Mouse (Mus musculus) CD4-positive, CD25-positive, alpha-beta regulatory T cell, adult 4 months (primary cell): ENCODE data around the gene Rnls. TPM values are rescaled to one million over a fixed set of nuclear protein-coding genes. Genes with fewer than 3 reads are reported as not detected.
A peak's percentile ranks its signal among the peaks of the same experiment; 100 is the strongest.

ENCODE experiments used
- ATAC-seq: one replicate; pipeline ENCODE4 v1.8.0; 2017
- polyA plus RNA-seq, 2 experiments: library from polyadenylated mRNA; unstranded; fragments of 100-300 nt; shearing (Covaris generic); gene quantifications; one replicate each; pipeline ENCODE4 v1.2.1; 2017

The Rnls gene
- polyA plus RNA-seq, 2 experiments from 2014 or later = 3.0 to 3.4 TPM

DNA sequence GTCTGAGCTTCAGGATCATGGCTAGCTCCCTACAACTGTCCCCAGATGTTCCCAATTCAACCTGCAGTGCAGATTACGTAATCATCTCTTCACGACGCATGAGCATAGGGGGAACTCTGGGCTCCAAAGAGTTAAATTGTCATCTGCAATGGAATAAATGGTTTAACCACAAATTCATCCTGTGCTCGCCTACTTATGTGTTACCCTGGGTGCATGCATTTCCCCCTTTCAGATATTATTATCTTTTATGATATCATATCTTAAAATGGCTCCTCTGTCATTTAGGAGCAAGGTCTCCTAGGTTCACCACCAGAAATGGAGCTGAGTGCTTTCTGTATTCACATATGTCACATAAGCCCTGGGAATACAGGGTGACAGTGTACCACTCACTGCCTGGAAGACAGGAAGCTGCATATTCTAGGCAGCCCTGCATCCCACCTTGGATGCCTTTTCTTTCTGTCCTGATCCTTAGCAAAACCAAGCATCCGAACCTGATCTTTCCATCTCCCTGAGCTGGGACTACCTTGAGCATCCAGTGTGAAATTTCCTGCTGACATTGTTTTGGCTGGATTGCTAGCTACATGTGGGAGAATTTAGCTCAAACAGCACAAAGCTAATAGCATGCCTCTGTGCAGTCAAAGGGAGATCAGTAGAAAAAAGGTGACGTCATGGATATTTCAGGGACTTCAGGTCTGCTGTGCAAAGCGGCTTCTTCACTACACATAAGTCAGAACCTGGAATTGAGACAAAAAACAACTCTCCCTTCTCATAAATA is 289.9 kb downstream of the Rnls start:
- peak; percentile 63 for ATAC-seq

DNA sequence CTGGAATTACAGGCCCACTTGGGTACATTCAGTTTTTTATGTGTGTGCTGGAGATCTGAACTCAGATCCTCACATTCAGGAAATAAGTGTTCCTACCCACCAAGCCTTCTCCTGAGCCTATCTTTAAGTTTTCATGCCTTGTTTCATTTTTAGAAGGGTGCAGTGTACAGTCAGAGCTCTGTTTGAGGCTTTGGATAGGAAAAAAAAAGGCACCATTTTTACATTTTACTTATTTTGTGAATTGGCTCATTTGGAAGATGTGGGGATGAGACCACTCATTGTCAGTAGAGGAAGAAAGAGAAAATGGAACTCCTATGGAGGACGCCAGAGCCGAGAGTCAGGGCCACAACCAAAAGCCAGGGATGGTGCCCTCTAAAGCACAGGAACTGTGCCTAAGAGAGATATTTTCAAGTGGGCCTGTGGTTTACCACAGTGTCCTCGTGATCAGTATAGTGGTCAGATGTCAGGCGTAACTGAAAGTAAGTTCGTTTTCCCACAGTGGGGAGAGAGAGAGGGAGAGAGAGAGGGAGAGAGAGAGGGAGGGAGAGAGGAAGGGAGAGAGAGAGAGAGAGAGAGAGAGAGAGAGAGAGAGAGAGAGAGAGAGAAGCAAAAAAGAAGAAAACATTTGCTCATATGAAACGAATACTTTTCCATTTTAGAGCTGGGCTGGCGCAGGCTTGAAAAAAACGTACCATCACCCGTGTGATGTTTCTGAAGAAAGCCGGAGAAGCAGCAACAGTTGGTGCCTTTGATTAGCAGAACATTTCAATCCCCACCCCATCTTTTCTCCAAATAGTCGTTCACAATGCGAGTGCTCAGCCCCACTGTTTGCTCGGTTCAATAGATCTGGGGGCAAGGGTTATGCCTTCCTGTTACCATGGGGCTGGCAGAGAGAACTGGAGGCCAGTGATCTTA is 290.7 kb downstream of the Rnls start:
- peak; percentile 80 for ATAC-seq

DNA sequence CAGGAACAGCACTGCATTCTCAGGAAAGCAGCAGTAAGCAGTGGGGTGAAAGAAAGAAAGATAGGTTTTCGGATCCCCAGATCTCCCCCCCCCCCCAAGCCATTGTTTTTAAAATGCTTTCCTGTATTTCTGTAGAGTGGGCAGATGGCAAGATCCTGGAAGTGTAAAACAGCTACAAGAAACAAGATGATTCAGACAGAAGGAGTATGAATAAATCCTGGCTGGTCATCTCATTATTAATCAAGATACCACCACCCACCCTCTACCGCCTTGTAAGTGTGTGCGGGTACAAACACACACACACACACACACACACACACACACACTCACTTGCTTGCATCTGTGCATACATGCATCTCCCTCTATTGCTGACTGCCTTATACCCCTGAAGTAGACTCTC is 291.5 kb downstream of the Rnls start:
- ATAC-seq = no peak

DNA sequence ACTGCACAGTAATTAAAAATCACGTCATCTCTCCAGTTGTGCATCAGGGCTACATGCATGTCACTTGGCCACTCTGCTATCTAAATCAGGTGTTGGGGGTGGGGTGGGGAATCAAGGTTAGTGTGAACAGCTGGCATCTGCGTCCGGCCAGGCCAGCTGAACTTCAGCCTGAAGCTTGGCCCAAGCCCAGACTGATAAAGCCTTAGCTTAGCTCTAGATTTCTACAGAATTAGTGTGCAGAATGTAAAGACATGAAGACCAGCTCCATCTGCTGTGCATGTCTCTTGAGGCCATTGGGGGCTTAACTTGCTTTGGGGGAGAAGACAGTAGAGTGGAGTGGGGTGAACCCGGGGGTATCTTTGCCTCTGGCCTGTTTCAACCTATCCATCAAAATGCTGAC is 292.1 kb downstream of the Rnls start:
- ATAC-seq = no peak

DNA sequence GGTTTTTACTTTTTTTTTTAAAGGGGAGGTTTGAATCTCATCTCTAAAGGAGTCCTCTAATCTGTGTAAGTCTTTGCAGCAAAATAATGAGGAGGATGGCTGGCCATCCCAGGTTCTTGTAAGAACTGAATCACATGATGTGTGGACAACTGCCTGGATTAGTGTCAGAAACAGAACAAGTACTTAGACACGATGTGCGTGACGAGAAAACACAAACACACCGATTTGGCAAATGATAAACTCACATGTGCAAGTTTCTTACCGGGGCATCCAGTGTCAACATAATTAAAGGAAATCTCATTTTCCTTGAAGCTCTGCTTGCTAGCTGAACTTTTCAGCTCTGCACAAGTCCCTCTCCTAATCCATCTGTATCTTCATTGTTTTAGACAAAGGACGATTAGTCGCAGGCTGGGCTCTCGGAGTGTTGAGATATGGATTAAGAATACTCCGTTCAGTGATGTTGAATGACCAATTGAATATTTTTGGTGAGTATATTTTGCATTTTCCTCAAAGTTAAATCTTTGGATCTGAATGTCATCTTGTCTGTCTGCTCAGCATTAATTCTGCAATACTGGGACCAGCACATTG is 292.8 kb downstream of the Rnls start:
- ATAC-seq = no peak

DNA sequence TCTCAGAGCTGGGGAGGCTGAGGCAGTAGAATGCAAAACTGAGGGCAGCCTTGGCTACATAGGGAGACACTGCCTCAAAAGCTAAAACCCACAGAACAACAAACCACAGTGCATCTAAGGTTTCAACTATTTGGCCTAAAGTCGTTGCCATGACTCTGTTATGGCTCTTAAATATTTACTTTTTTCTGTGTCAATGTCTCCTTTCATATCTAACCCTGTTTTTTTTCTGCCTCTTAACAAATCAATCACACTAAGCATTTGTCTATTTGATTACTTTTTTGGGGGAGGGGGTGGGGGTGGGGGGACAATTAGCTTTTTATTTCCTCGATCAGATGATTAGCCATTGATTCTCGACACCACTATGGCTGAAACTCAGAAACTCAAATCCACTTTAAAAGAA is 294.4 kb downstream of the Rnls start:
- ATAC-seq = no peak

DNA sequence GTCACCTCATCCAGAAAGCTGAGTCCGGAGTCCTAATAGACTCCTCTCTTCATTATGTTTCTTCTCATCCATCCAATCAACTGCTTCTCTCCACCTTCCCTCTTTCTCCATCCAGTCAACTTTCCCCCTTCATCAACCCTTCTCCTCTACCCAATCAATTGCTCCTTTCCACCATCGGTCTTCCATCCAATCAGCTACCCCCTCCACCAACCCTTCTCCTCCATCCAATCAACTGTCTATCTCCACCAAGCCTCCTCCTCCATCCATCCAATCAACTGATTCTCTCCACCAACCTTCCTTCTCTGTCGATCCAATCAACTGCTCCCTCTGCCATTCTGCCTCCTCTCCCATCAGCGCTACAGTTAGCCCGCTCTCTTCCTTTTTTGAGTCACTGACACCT is 295.5 kb downstream of the Rnls start:
- ATAC-seq = no peak

DNA sequence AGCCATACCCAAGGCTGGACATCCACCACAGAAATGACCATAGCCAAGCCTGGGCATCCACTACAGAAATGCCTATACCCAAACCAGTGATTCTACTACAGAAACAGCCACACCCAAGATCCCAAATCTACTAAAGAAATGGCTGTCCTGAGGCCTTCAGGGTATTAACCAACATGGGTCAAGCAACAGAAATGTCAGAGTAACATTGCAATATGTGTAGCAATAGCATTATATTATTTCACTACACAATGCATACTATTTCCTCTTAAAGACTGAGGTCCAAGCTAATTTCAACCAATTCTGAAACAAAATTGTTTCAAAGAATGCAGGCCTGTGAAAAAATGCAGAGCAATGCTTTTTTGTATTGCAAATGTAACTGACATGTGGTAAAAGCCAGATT is 299.5 kb downstream of the Rnls start:
- ATAC-seq = no peak

DNA sequence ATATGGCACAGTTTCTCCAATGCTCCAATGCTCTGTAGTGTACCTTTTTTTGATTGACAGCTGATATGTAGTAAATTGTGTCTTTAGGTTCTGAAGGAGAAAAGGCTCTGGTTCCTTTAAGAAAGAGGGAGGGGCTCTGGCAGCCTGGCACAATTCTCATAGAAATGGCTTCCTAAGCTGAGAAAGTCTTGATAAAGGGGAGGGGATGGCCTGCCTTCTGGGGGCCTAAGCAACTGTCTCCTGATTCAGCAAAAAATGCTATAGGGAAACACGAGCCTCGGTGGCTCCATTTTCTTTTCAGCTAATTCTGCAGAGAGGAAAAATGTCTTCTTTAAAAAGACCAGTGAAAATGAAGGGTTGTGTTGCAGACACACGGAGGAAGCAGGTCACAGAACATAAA is 300.8 kb downstream of the Rnls start:
- no peak for ATAC-seq

DNA sequence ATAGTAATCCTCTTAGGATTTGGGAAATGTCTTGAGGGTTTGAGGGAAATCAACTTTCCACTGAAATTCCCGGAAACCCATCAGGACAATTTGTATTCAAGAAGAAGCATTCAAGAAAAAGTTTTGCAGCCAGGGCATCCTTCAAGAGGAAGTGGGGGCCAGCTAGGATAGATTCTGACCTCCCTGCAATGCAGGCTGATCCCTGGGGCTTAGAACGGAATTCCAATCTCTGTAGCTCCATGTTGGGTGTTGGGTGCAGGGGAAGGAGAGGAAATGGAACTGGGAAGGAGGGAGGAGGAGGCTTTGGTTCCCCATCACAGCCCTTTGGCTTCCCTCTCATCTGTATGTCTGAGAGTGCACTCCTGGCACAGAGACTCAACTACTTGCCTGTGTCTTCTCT is 303.2 kb downstream of the Rnls start:
- no peak for ATAC-seq

DNA sequence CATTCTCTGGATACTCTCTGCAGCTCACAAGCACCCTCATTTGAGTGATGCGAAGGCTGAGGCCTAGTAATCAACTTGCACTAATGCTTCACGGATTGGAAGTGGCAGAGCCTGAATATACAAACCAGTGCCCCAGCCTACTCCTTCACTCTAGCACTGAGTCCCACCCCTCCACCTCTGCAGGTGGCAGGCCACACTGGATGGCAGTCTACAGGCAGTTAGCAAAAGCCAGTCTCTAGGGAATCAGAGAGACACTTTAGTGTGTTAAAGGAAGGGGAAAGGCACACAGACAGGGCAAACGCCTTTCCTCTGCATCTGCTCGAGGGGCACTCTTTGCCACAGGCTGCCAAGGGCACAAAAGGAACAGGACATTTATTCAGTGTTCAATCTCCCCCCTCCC is 304.1 kb downstream of the Rnls start:
- no peak for ATAC-seq

Other genes starting within 250 kb of the Rnls start
- gene Lipo4, start 125.5 kb upstream of the Rnls start, polyA plus RNA-seq = not detected
- not detected for gene Gm8978, start 233.0 kb upstream of the Rnls start, polyA plus RNA-seq